Mouse (Mus musculus) embryonic fibroblast, embryonic 13.5 days (primary cell): Measurements from ENCODE around the gene Sema4a. TPM values are rescaled to one million over a fixed set of nuclear protein-coding genes. Genes with fewer than 3 reads are reported as not detected.
A peak's percentile ranks its signal among the peaks of the same experiment; 100 is the strongest.
"Not testable (repeated sequence)": the region's sequence is repeated elsewhere in the genome, so short reads cannot be mapped to it uniquely, and the experiment has no call there.

Source experiments
- H3K27ac ChIP-seq: 2 replicates; pipeline ENCODE4 v1.5.1; 2012; ENCODE audit warnings: low read length, control low read depth, inconsistent platforms; ENCODE audit not compliant: insufficient read depth
- H3K4me1 ChIP-seq: 2 replicates; pipeline ENCODE4 v1.6.1; 2011; ENCODE audit warnings: low read length; ENCODE audit not compliant: control insufficient read depth, insufficient read depth
- H3K4me3 ChIP-seq: 2 replicates; pipeline ENCODE4 v1.5.1; 2011; ENCODE audit warnings: mild to moderate bottlenecking, control low read depth, low read length; ENCODE audit not compliant: insufficient read depth
- CTCF ChIP-seq: IDR thresholded peaks from 2 replicates; pipeline ENCODE4 v1.5.1; 2011; ENCODE audit warnings: mild to moderate bottlenecking, control low read depth, low read length, moderate library complexity, borderline replicate concordance; ENCODE audit not compliant: insufficient read depth
- POLR2A ChIP-seq: IDR thresholded peaks from 2 replicates; pipeline ENCODE4 v1.6.1; 2011; ENCODE audit warnings: low read depth, mild to moderate bottlenecking, control low read depth, low read length, moderate library complexity
- polyA plus RNA-seq: library from polyadenylated mRNA; stranded (reverse); fragments of >200 nt; gene quantifications from 2 replicates; pipeline ENCODE4 v1.2.4, GENCODE M21; 2011; ENCODE audit warnings: low read depth; ENCODE audit not compliant: missing spikeins, insufficient read length

The Sema4a gene
- polyA plus RNA-seq, 1 experiment: 0.25 TPM

GRCm38 (mm10) chr3:88435515-88435914 lies 25.5 kb downstream of the Sema4a start:
- TF ChIP-seq POLR2A (no peak), CTCF (no peak)
- H3K27ac ChIP-seq: no peak overlapping the region
- no peaks in the 10 kb centered on the region for H3K4me1 ChIP-seq
- no peak overlapping the region for H3K4me3 ChIP-seq

- not testable (repeated sequence) for H3K4me3 ChIP-seq, H3K4me1 ChIP-seq, H3K27ac ChIP-seq
Observed at GRCm38 (mm10) chr3:88428639-88429038, 32.3 kb downstream of the Sema4a start.

- no peaks in the 10 kb centered on the region for H3K4me1 ChIP-seq
- no peak for TF ChIP-seq CTCF
- no peak for TF ChIP-seq POLR2A
- no peak overlapping the region for H3K27ac ChIP-seq
- H3K4me3 ChIP-seq: no peak overlapping the region
Observed at GRCm38 (mm10) chr3:88427342-88427905, 33.6 kb downstream of the Sema4a start.

GRCm38 (mm10) chr3:88425708-88426420 lies 35.1 kb downstream of the Sema4a start:
- no peak overlapping the region for H3K4me3 ChIP-seq
- TF ChIP-seq POLR2A: no peak
- TF ChIP-seq CTCF: no peak
- H3K4me1 ChIP-seq: 0 out of 2 replicates have a peak, but pooled peaks cover 3% of the 10 kb centered on the region
- H3K27ac ChIP-seq: no peak overlapping the region

- Histone ChIP-seq H3K4me1 (0 out of 2 replicates have a peak, but pooled peaks cover 3% of the 10 kb centered on the region), H3K4me3 (no peak overlapping the region), H3K27ac (no peak overlapping the region)
- TF ChIP-seq CTCF: no peak
- TF ChIP-seq POLR2A: no peak
Observed at GRCm38 (mm10) chr3:88425330-88425689, 35.7 kb downstream of the Sema4a start.

- Histone ChIP-seq H3K4me3 (peak within 1 kb of the TSS; percentile 77), H3K4me1 (0 out of 2 replicates have a peak, but pooled peaks cover 3% of the 10 kb centered on the region), H3K27ac (no peak within 1 kb of the TSS)
- TF ChIP-seq POLR2A: peak; percentile 94
- no peak for TF ChIP-seq CTCF
Observed at GRCm38 (mm10) chr3:88424605-88425329, 36.2 kb downstream of the Sema4a start, which contains the start of gene Slc25a44. TSS of gene Slc25a44 (minus strand) at chr3:88425139.

GRCm38 (mm10) chr3:88422020-88422720 lies 38.8 kb downstream of the Sema4a start:
- 0 out of 2 replicates have a peak, but pooled peaks cover 3% of the 10 kb centered on the region for H3K4me1 ChIP-seq
- H3K27ac ChIP-seq: no peak overlapping the region
- no peak overlapping the region for H3K4me3 ChIP-seq
- TF ChIP-seq CTCF: no peak

- TF ChIP-seq POLR2A (no peak), CTCF (no peak)
- H3K4me3 ChIP-seq: no peak overlapping the region
- H3K4me1 ChIP-seq: 0 out of 2 replicates have a peak, but pooled peaks cover 3% of the 10 kb centered on the region
- H3K27ac ChIP-seq: no peak overlapping the region
Observed at GRCm38 (mm10) chr3:88420771-88421170, 40.2 kb downstream of the Sema4a start.

- no peak overlapping the region for H3K4me3 ChIP-seq
- no peak for TF ChIP-seq POLR2A
- no peak overlapping the region for H3K27ac ChIP-seq
- H3K4me1 ChIP-seq: 0 out of 2 replicates have a peak, but pooled peaks cover 3% of the 10 kb centered on the region
Observed at GRCm38 (mm10) chr3:88418016-88418415, 43.0 kb downstream of the Sema4a start.

- TF ChIP-seq CTCF: no peak
- TF ChIP-seq POLR2A: no peak
- H3K4me1 ChIP-seq: 0 out of 2 replicates have a peak, but pooled peaks cover 2% of the 10 kb centered on the region
- H3K27ac ChIP-seq: no peak overlapping the region
- H3K4me3 ChIP-seq: no peak overlapping the region
Observed at GRCm38 (mm10) chr3:88415668-88416067, 45.3 kb downstream of the Sema4a start.
